Mouse (Mus musculus) heart, embryonic 16.5 days (tissue): Measurements from ENCODE around the gene Dcaf4. TPM values are rescaled to one million over a fixed set of nuclear protein-coding genes. Genes with fewer than 3 reads are reported as not detected.

Experiments used
- ATAC-seq: fragments of 200-750 bp; cut with Nextera tagmentation; replicated peaks from 2 replicates; pipeline ENCODE4 v1.8.0; 2017; ENCODE audit warnings: moderate number of reproducible peaks; ENCODE audit not compliant: insufficient read depth, low FRiP score; ENCODE audit errors: extremely low read depth
- H3K27ac ChIP-seq: fragments of 300-500 bp; sonication (generic); 2 replicates; pipeline ENCODE4 v1.5.1; 2014; ENCODE audit warnings: mild to moderate bottlenecking, low read length, control low read depth, moderate library complexity
- H3K27me3 ChIP-seq: fragments of 300-500 bp; sonication (generic); 2 replicates; pipeline ENCODE4 v1.6.1; 2014; ENCODE audit warnings: low read length, mixed read lengths; ENCODE audit not compliant: control insufficient read depth, insufficient read depth
- H3K36me3 ChIP-seq: fragments of 300-500 bp; sonication (generic); 2 replicates; pipeline ENCODE4 v1.6.1; 2014; ENCODE audit not compliant: control insufficient read depth, insufficient read depth
- H3K4me1 ChIP-seq: fragments of 300-500 bp; sonication (generic); 2 replicates; pipeline ENCODE4 v1.6.1; 2014; ENCODE audit warnings: low read length, mixed read lengths; ENCODE audit not compliant: control insufficient read depth, insufficient read depth
- H3K4me2 ChIP-seq: fragments of 300-500 bp; sonication (generic); 2 replicates; pipeline ENCODE4 v1.6.1; 2014; ENCODE audit warnings: low read depth, mild to moderate bottlenecking, control low read depth, low read length
- H3K4me3 ChIP-seq: fragments of 300-500 bp; sonication (generic); 2 replicates; pipeline ENCODE4 v1.5.1; 2014; ENCODE audit warnings: mild to moderate bottlenecking, control low read depth, low read length
- H3K9ac ChIP-seq: fragments of 300-500 bp; sonication (generic); 2 replicates; pipeline ENCODE4 v1.6.1; 2014; ENCODE audit warnings: low read length, control low read depth
- H3K9me3 ChIP-seq: fragments of 300-500 bp; sonication (generic); replicated peaks from 2 replicates; pipeline ENCODE4 v1.6.1; 2016; ENCODE audit warnings: low read length; ENCODE audit not compliant: control insufficient read depth
- WGBS: fragments of 180-500 bp; shearing (Covaris S2); extraction: QIAGEN DNeasy Blood & Tissue Kit; methylation state at CpG from one replicate; pipeline ENCODE4 v1.1.7; 2014; 5-methylcytosine and 5-hydroxymethylcytosine counted together
- polyA plus RNA-seq: library from polyadenylated mRNA; unstranded; fragments of >200 nt; fragmentation: Nextera tagmentation; extraction: Ambion mirVana; gene quantifications from 2 replicates; pipeline ENCODE4 v1.2.1, GENCODE M21; 2015

Dcaf4 gene
- polyA plus RNA-seq, 1 experiment from 2014 or later = 27.4 TPM

DNA sequence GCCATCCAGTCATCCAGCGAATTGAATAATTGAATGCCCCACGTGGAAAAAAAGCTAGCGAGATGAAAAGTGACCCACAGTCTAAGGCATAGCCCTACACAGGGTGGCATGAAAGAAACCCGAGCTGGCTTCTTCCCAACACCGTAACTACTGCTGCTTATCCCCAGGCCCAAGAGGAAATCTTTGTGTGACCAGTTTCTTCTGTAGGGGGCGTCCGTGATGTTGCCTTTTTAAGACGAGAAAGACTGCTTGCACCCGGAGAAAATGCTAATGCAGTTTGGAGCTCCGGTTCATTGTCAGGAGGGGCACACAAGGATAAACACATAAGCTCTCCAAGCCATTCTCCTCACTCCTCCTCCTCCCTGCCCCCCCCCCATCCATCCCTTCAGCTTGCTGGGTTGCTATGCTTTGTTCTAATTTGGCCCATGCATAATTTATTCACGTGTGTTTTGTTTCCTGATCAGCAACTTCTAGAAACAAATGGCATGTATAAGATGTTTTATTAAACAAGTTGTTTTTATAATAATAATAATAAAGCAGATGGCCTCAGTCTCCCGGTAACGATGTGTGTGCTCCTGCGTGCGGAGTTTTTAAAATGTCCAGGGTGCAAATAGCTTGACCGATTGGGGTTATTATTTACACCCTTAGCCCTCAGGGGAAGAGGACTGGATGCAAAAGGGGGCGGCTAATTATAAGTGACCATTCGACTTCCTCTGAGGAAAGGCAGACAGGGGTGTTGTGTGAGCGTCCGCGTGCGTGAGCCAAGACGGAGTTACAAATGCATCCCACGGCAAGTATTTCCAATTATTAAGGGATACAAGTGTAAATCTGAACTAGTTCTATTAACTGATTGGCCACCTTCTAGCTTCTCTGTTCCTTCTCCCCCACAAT is 35.2 kb upstream of the Dcaf4 start:
- Histone ChIP-seq H3K4me1 (peaks cover 31% of the 10 kb centered on the region), H3K9me3 (no peaks in the 10 kb centered on the region), H3K36me3 (no peaks in the 10 kb centered on the region), H3K4me2 (peak overlapping the region; percentile 72), H3K9ac (peak overlapping the region; percentile 84), H3K4me3 (peak overlapping the region; percentile 69), H3K27ac (peak overlapping the region; percentile 79), H3K27me3 (no peaks in the 10 kb centered on the region)
- no peak for ATAC-seq
- WGBS = 5% methylated on average over 24 of the region's 24 CpGs

DNA sequence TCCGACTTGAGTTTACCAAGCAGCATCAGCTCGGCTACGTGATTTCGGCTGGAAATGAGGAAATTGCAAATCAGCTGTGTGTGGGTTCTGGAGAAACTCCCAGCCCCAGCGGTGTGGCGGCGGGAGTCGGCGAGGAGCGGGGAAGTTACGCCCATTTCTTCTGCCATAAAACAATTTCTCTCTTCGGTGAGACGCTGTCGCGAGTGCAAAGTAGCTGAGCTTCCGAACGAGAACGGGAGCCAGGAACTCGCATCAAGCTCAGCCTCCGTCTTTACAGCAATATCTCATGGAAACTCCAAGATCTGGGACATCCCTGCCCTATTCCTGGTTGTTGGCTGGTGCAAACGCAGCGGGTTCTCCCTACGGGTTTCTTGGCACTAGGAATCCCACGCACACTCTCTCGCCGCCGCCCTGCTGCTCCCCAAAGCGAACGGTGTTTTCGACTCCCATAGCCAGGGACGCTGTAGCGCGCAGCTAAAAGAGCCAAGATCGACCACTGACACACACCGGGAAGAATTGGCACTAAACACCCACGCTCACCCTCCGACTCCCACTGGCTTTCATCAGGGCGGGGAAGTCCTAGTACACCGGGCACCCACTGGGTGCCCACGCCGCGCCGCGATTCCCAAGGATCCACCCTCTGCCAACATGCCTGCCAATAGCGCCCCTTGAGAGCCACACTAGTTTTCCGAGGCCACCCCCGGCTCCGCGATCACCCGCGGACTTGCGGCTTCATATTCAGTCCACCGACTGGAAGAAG is 34.2 kb upstream of the Dcaf4 start:
- peaks cover 31% of the 10 kb centered on the region for H3K4me1 ChIP-seq
- peak overlapping the region; percentile 88 for H3K27ac ChIP-seq
- H3K36me3 ChIP-seq = no peaks in the 10 kb centered on the region
- under 1% methylated on average over 53 of the region's 53 CpGs for WGBS
- H3K9me3 ChIP-seq = peaks cover under 1% of the 10 kb centered on the region; the same call in 1 of the 2 replicates
- H3K4me2 ChIP-seq = peak overlapping the region; percentile 72
- no peak for ATAC-seq
- H3K27me3 ChIP-seq = no peaks in the 10 kb centered on the region
- peak overlapping the region; percentile 69 for H3K4me3 ChIP-seq
- H3K9ac ChIP-seq = peak overlapping the region; percentile 84

DNA sequence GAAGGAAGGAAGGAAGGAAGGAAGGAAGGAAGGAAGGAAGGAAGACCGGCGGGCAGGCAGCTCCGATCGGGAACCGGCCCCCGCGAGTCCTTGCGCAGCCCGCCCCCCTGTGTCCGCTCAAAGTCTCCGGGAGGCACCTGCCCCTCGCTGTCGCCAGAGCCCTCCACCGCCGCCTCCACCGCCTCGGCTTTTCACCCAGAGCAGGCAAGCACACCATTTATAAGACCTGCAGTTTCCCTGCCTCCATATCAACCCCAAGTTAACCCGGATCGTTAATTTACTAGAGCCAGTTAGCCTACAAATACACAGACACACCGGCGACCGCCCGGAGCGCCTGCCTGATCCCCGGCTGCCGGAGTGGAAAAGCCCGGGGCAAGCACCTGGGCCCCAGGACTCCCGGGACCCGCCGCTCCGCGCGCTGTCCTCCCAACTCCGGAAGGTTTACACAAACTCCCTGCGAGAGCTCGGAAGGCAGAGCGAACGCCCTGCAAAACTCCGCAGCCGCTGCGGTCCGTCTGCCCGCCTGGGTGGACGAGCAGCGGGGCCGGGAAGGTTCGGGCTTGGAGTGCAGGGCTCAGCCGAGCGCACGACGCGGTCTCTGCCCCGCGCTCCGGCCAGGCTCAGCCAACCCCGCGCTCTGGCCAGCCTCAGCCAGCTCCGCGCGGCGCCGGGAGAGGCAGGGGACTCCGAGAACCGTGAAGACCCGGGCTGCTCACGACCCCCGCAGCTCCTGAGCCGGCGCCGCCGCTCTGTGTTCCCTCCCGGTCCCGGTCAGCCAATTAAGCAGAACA is 33.4 kb upstream of the Dcaf4 start:
- H3K4me3 ChIP-seq = peak overlapping the region; percentile 69
- H3K9ac ChIP-seq = peak overlapping the region; percentile 84
- ATAC-seq = peak; percentile 49
- peak overlapping the region; percentile 72 for H3K4me2 ChIP-seq
- H3K36me3 ChIP-seq = no peaks in the 10 kb centered on the region
- peak overlapping the region; percentile 88 for H3K27ac ChIP-seq
- H3K4me1 ChIP-seq = peaks cover 27% of the 10 kb centered on the region
- H3K9me3 ChIP-seq = peaks cover 6% of the 10 kb centered on the region
- H3K27me3 ChIP-seq = no peaks in the 10 kb centered on the region
- WGBS = under 1% methylated on average over 73 of the region's 73 CpGs

DNA sequence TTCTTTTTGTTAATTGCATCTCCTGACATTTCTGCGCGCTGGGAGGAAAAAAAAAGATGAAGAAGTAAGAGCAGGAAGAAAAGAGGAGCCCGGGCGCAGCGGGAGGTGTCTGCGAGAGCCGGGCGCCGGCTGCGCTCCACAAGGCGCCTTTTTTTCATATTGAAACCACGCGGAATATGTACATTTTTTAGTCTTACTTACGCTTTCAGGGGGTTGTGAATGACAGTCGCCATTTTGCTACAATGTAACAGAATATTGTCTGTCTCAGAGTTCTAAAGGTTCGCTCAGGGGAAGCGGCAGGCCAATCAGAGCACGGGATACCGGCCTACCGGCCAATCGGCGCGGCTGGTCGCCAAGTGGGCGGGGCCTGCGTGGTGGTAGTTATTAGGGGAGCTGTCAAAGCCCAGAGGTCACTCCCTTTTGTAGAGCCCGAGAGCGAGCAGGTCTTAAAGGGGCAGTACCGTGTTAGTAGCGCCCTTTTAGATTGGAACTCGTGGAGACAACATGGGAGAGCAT is 32.7 kb upstream of the Dcaf4 start, which contains the start of gene Dpf3:
Dpf3 (minus strand) TSS at position 241 of the 516 bp plus-strand sequence.
- no peaks in the 10 kb centered on the region for H3K36me3 ChIP-seq
- under 1% methylated on average over 31 of the region's 31 CpGs for WGBS
- peaks cover 6% of the 10 kb centered on the region for H3K9me3 ChIP-seq
- peaks cover 27% of the 10 kb centered on the region for H3K4me1 ChIP-seq
- peak within 1 kb of the TSS; percentile 84 for H3K9ac ChIP-seq
- H3K4me2 ChIP-seq = peak within 1 kb of the TSS; percentile 72
- H3K4me3 ChIP-seq = peak within 1 kb of the TSS; percentile 69
- peak; percentile 95 for ATAC-seq
- H3K27me3 ChIP-seq = no peaks in the 10 kb centered on the region
- H3K27ac ChIP-seq = peak within 1 kb of the TSS; percentile 88

DNA sequence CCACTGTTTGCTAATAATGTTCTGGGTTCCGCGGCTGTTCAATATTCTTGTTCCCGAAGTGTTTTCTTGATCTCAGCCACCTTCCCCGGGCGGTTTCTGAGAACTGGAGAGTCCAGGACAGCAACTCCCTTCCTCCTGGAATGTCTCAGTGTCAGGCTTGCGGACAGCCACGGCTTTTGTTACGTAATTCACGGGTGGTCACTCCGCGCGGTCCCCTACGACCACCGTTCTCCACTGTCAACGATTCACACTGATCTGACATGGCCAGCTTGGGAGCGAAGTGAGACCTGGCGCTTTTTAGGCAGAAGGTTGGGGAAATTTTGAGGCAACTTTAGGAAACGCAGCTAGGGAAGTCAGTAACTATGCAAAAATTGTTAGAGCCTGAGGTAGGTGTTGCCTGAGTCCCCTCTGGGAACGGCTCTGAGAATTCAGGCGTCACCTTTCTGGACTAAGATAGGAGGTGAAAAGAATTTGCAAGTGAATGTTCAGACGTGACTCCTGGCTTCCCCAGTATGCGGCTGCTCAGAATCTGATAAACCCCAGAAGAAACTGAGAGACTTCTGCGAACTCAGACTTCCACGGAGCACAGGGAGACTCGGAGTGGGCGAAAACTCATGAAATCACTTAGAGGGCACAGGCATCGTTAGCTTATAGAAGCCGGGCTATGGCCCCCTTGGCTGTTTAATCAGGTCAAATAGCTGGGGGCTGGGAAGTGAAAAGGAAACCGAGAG is 31.9 kb upstream of the Dcaf4 start:
- no peaks in the 10 kb centered on the region for H3K36me3 ChIP-seq
- H3K4me3 ChIP-seq = peak overlapping the region; percentile 69
- H3K4me2 ChIP-seq = peak overlapping the region; percentile 72
- H3K27ac ChIP-seq = peak overlapping the region; percentile 81
- no peaks in the 10 kb centered on the region for H3K27me3 ChIP-seq
- H3K9me3 ChIP-seq = peaks cover 6% of the 10 kb centered on the region
- under 1% methylated on average over 29 of the region's 29 CpGs for WGBS
- peaks cover 23% of the 10 kb centered on the region for H3K4me1 ChIP-seq
- ATAC-seq = no peak
- peak overlapping the region; percentile 41 for H3K9ac ChIP-seq

DNA sequence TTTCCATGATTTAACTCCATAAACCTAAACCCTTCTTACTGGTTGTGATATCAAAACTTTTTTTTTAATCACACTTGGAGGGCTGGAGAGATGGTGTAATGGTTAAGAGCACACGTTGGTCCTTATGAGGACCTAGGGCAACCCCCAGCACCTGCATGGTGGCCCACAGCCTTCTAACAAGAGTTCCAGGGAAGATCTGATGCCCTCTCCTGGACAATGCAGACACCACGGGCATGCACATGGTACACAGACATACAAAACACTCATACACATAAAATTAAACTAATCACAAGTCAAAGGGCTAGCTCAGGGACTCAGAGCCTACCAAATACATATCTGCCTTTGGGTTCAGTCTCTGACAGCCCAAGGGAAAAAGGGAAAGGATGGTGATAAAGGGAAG is 30.5 kb upstream of the Dcaf4 start:
- Histone ChIP-seq H3K4me3 (no peak overlapping the region), H3K9me3 (peaks cover 6% of the 10 kb centered on the region), H3K9ac (no peak overlapping the region), H3K27ac (no peak overlapping the region), H3K27me3 (no peaks in the 10 kb centered on the region), H3K36me3 (no peaks in the 10 kb centered on the region), H3K4me1 (peaks cover 14% of the 10 kb centered on the region), H3K4me2 (no peak overlapping the region)
- no peak for ATAC-seq
- 43% methylated on average over 2 of the region's 2 CpGs for WGBS

DNA sequence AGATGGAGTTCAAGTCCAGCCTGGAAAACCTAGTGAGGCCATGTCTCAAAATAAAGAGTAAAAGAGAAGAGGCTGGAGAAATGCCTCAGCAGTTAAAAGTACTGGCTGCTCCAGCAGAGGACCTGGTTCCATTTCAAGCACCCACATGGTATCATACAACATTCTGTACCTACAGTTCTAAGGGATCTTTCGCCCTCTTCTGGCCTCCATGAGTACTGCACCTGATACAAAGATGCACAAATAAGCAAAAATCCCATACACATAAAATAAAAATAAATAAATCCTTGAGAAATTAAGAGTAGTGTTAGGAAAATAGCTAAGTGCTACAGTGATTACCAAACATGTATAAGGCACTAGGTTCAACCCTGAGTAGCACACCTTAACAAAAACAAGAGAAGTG is 28.7 kb upstream of the Dcaf4 start:
- peaks cover 6% of the 10 kb centered on the region for H3K9me3 ChIP-seq
- no peak overlapping the region for H3K4me2 ChIP-seq
- no peak overlapping the region for H3K27ac ChIP-seq
- no peaks in the 10 kb centered on the region for H3K36me3 ChIP-seq
- H3K9ac ChIP-seq = no peak overlapping the region
- 58% methylated on average over 1 of the region's 1 CpGs for WGBS
- H3K27me3 ChIP-seq = no peaks in the 10 kb centered on the region
- no peak overlapping the region for H3K4me3 ChIP-seq
- ATAC-seq = no peak
- H3K4me1 ChIP-seq = peaks cover 7% of the 10 kb centered on the region; the same call in 1 of the 2 replicates

DNA sequence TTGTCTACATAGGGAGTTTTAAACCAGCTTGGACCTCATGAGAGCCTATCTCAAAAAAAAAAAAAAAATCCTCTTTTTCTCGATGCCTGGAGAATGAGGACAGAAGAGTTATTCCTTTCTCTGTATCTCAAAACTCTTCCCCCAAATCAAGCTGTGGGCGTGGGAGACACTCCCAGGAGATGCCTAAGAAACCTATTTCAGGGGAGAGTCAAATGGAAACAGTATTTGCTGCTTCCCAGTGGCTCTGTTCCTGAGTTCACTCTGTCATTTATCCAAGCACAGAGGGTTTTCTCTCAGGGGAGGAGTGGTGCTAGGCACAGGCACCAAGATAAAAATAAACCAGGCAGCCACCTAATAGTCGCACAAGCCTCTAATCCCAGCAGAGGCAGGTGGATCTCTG is 27.5 kb upstream of the Dcaf4 start:
- Histone ChIP-seq H3K4me2 (no peak overlapping the region), H3K36me3 (no peaks in the 10 kb centered on the region), H3K27ac (no peak overlapping the region), H3K4me3 (no peak overlapping the region), H3K9me3 (peaks cover 6% of the 10 kb centered on the region), H3K4me1 (peaks cover 7% of the 10 kb centered on the region; the same call in 1 of the 2 replicates), H3K9ac (no peak overlapping the region), H3K27me3 (no peaks in the 10 kb centered on the region)
- WGBS = 50% methylated on average over 3 of the region's 3 CpGs
- ATAC-seq = no peak
